Mouse (Mus musculus): ENCODE results near the gene Syngr4.
A peak's percentile ranks its signal among the peaks of the same experiment; 100 is the strongest.

Syngr4 gene

GRCm38 (mm10) chr7:45869787-45870186, 26.7 kb downstream of the Syngr4 start:
- DNase-seq (ENCODE audit: low read depth, low spot score) = no peak

- DNase-seq (ENCODE audit: low read depth, low spot score) = no peak
Observed at GRCm38 (mm10) chr7:45869107-45869670, 27.3 kb downstream of the Syngr4 start.

GRCm38 (mm10) chr7:45867871-45868270, 28.6 kb downstream of the Syngr4 start:
- no peak for DNase-seq (ENCODE audit: low read depth, low spot score)

GRCm38 (mm10) chr7:45865925-45866910, 30.3 kb downstream of the Syngr4 start:
- peak; percentile 78 for DNase-seq (ENCODE audit: low read depth, low spot score)

GRCm38 (mm10) chr7:45864435-45864834, 32.1 kb downstream of the Syngr4 start:
- DNase-seq (ENCODE audit: low read depth, low spot score) = no peak

GRCm38 (mm10) chr7:45862804-45863203, 33.7 kb downstream of the Syngr4 start:
- no peak for DNase-seq (ENCODE audit: low read depth, low spot score)

- no peak for DNase-seq (ENCODE audit: low read depth, low spot score)
Observed at GRCm38 (mm10) chr7:45859008-45859407, 37.5 kb downstream of the Syngr4 start.

GRCm38 (mm10) chr7:45856950-45857901, 39.3 kb downstream of the Syngr4 start:
- DNase-seq (ENCODE audit: low read depth, low spot score) = no peak

- no peak for DNase-seq (ENCODE audit: low read depth, low spot score)
Observed at GRCm38 (mm10) chr7:45853089-45853488, 43.4 kb downstream of the Syngr4 start.

- DNase-seq (ENCODE audit: low read depth, low spot score) = no peak
Observed at GRCm38 (mm10) chr7:45850661-45851060, 45.9 kb downstream of the Syngr4 start.

GRCm38 (mm10) chr7:45848447-45849027, 48.0 kb downstream of the Syngr4 start:
- DNase-seq (ENCODE audit: low read depth, low spot score) = no peak

- DNase-seq (ENCODE audit: low read depth, low spot score) = no peak
Observed at GRCm38 (mm10) chr7:45842950-45843744, 53.4 kb downstream of the Syngr4 start.

Data from brain, embryonic 18.5 days (tissue).